Mouse (Mus musculus): Measurements from ENCODE around the gene Gm20696. TPM values are rescaled to one million over a fixed set of nuclear protein-coding genes. Genes with fewer than 3 reads are reported as not detected.
A peak's percentile ranks its signal among the peaks of the same experiment; 100 is the strongest.

Gene Gm20696
- total RNA-seq, 2 experiments from 2014 or later, result 4.9 to 10.1 TPM

GRCm38 (mm10) chr6:99566921-99567320 is 99.7 kb downstream of the Gm20696 start:
- DNase-seq, result no peak

GRCm38 (mm10) chr6:99564766-99565165 is 101.8 kb downstream of the Gm20696 start:
- DNase-seq, result no peak

DNA sequence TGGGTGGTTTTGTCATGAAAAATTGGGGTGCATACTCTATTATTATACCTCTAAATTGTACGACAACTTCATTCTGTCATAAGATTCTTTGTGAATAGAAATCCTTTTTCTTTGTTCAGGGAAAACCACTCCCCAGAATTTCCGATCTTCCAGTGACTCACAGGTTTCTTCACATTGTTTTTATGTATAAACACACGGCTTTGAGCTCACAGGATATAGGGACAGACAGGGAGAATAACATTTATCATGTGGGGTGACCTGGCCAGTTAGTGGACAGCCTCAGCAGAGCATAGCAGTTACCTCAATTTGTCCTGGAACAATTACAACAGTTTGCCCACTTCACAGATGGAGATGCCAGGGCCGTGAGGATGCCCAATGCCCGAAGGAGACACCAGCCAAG is 109.6 kb downstream of the Gm20696 start:
- no peak for DNase-seq

DNA sequence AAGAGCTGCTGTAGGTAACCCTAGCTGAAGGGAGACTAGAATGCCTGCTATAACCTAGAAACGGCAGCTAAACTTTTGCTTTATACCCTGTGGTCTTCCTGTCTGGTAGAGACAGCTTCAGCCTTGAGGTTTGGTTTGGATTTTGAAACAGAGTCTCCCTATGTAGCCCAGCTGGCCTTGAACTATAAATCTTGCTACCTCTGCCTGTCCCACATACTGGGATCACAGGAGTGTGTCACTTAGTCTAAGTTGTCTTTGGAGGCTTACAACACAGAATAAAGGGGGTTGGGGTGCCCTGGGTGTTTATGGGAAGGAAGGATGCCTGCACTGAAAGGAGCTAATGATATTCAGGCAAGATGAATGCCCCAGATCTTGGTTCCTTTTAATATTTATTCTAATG is 113.8 kb downstream of the Gm20696 start:
- DNase-seq, result no peak

DNA sequence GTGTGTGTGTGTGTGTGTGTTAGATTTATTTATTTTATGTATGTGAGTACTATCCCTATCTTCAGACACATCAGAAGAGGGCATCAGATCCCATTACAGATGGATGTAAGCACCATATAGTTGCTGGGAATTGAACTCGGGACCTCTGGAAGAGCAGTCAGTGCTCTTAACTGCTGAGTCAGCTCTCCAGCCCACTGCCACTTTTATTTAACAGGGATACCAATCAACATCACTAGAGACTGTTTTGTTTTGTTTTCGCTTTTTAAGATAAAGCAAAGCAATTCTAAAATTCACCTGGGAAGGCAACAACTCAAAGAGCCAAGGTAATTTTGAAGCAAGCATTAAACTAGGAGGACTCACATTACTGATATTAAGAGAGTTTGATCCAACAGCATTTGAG is 120.2 kb downstream of the Gm20696 start:
- DNase-seq, result no peak

- no peak for DNase-seq
Observed at GRCm38 (mm10) chr6:99545437-99545836, 121.2 kb downstream of the Gm20696 start.

DNA sequence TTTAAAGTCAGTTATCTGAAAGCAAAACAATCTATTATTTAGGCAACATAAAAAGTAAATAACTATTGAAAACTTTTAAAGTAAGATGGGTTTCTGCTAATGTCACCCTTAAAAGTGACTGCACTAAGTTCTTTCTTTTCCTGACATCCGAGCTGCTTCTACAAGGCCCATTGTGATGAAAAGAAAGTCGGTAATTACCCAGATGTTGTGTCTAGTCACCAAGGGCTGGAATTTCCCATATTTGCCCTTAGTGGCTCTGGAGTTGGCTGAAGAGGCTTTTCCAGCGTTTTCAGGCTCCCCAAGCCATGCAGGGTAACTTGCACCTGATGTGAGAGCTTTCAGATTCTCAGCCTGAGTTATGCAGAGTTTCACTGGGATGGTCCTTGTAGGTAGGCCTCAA is 125.5 kb downstream of the Gm20696 start:
- no peak for DNase-seq

GRCm38 (mm10) chr6:99540653-99541052 is 125.9 kb downstream of the Gm20696 start:
- no peak for DNase-seq

GRCm38 (mm10) chr6:99540146-99540545 is 126.5 kb downstream of the Gm20696 start:
- DNase-seq, result no peak

DNA sequence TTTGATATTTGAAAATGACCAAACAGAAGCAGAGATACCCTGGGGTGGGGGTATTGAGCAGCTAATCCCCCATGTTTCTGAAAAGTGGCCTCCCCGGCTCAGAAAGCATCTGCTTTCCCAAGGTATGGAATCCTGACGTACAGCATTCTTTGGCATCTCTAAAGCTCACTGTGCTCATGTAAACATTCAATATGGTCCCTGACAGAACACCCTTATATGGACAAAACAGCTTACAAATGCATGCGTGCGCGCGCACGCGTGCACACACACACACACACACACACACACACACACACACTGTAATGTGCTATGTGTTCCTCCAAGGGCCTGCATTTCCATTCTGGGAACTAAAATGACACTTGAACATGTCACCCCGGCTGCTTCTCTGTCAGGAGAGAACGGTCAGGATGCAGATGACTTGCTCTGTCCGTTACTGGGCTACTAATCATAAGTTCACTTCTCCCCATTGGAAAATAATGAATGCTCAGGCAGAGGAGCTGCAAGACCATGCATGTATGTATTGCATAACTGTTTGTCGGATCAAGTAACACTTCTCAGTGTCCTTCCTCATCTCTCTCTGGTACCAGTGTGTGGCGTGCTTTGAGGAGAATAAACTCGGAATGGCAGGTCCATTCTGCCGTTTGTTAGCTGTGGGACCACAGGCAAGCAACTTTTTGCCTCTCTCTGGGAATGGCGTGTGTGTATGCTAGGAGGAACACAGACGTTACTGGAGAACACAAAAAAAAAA is 128.2 kb downstream of the Gm20696 start:
- DNase-seq, result no peak

GRCm38 (mm10) chr6:99534211-99534745 is 132.3 kb downstream of the Gm20696 start:
- DNase-seq, result no peak

GRCm38 (mm10) chr6:99532458-99532857 is 134.1 kb downstream of the Gm20696 start:
- no peak for DNase-seq

GRCm38 (mm10) chr6:99528972-99529371 is 137.6 kb downstream of the Gm20696 start:
- no peak for DNase-seq

GRCm38 (mm10) chr6:99527457-99528105 is 139.0 kb downstream of the Gm20696 start:
- no peak for DNase-seq

DNA sequence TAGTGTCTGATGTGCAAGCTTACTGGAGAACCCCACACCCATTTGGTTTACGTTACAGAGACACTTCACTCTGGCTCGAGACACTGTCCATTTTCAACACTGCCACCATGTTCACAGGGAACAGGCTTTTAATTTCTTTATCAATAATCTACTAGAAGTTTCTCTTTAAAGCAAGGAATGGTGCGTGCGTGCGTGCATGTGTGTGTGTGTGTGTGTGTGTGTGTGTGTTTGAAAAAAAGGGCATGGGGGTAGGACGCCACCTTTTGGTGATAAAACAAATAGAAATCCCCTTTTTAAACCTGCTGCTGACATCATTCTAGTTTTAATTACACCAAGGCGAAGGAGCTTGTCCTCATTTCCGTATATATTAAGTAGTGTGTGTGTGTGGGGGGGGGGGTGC is 141.2 kb downstream of the Gm20696 start:
- DNase-seq, result no peak

- DNase-seq, result no peak
Observed at GRCm38 (mm10) chr6:99523679-99524370, 142.8 kb downstream of the Gm20696 start.

GRCm38 (mm10) chr6:99523109-99523632 is 143.4 kb downstream of the Gm20696 start:
- peak; percentile 77 to 79 for DNase-seq

DNA sequence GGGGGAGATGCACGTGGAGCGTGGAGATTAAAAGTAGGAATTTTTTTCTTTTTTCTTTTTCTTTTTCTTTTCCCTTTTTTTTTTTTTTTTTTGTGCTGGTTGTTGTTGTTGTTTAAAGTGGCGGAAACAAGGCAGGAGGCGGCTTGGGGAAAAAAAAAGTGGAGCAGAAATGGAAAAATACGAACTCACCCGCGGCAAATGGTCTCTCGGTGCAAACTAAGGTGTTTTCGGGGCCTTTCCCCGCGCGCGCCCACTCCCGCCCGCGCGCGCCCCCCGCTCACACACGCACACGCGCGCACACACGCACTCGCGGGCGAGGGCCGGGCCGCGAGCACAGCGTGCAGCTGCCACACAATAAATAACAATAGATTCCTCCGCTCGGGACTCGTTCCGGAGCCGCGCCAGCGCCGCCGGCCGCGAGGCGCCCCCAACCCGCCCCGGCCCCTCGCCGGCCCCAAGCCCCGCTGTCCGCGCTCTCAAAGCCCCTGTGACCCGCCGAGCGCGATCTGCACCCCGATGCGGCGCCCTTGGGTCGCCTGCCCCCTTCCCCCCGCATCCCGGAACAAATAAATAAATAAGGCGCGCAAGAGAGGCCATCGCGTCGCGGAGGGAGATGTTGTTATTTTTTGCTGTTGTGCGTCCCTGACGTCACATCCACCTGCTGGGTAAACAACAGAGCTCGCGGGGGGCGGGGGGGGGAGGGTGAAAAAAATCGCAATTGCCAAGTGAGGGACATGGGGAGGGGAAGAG is 144.1 kb downstream of the Gm20696 start, which contains the start of gene Foxp1:
TSS of gene Foxp1 (minus strand) at position 363 of the 750 bp plus-strand sequence.
- DNase-seq, result peak; percentile 69 to 74

DNA sequence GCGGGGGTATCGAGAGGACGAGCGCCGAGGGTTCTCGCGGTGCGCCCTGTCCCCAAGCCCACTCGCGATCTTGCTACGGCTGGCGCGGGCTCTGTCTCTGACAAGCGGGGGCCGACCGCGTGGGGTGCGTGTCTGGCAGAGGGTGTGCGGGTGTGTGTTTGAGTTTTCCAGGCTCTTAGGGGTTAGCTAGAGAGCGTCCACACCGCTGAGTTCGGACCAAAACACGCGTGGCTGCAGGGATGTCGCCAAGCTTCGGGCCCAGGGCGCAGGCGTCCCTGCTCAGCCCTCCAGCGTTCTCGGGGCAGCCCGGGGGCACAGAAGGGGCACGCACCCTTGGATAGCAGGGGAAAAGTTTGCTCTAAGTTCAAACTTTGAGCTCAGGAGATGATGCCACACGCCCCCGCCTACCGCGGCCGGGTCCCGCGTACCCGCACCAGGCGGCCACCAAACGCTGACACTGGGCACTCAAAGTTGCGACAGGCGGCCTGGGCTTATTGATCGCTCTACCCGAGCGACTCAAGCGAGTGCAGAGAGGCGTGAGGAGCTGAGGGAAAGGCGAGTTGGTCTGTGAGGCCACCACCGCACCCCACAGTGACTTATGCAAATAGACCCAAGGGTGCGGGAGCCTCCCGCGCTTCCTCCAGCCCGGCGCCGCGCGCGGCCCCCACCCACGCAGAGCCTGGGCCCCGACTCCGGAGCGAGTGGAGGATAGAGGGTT is 144.8 kb downstream of the Gm20696 start:
- DNase-seq, result peak; percentile 31 to 42

DNA sequence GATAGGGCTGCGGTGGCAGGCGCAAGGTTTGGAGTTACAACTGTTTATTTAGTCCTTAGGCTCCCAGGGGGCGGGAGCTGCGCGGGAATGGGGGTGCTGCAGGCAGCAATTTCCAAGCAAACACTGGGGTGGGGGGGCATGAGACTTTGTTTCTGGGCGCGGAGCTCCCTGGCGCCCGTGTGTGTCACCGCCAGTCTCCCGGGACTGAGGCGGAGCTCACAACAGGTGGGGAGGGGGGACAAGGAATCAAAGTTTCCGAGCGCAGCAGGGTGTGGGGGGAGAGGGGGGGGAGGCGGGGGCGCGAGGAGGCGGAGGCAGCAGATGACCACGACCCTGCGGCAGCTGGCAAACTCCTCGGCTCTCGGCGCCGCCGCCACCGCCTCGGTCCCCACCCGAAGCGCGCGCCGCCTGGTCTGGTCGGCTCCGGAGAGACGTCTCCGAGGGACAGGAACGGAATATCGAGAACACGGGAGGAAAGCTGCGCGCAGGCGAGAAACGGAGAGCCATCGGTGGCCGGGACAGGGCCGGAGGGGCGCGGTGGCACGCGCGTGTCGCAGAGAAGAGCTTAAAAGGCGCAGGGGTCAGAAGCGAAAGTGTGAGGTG is 145.5 kb downstream of the Gm20696 start:
- peak; percentile 41 to 48 for DNase-seq

DNA sequence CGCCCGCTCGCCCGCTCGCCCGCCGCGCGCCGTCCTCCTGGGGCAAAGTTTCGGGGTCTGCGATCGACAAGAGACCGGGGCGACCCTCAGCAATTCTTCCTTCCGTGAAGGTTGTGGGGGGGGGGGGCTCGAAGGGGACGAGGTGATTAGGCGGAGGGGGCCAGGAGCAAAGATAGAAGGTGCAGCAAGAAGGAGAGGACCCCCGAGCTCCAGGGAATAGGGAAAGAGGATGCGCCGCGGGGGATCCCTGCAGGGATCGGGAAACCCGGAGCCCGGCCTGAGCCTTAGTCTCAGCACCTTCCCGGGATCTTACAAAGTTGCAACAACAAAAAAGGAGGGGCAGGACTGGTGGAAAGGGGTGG is 145.9 kb downstream of the Gm20696 start:
- DNase-seq, result no peak

Data from layer of hippocampus, postnatal 36 days (tissue).